Mouse (Mus musculus) bone marrow, adult 2 months (tissue): ENCODE measurements at regions not wholly inside any gene's neighbourhood (a gene's known extent, or its start where the extent isn't known, plus 50 kb on each side); places are given as distances from the start of the nearest gene placed in this dataset.

Source experiments
- CTCF ChIP-seq: fragments of 200-500 bp; IDR thresholded peaks from 2 replicates; pipeline ENCODE4 v1.5.1; 2011; ENCODE audit warnings: low read length, control low read depth; ENCODE audit not compliant: control insufficient read depth, insufficient read depth
- POLR2A ChIP-seq: fragments of 200-500 bp; IDR thresholded peaks from 2 replicates; pipeline ENCODE4 v1.6.1; 2011; ENCODE audit warnings: low read depth, mild to moderate bottlenecking, control low read depth, low read length, borderline replicate concordance; ENCODE audit not compliant: control insufficient read depth

DNA sequence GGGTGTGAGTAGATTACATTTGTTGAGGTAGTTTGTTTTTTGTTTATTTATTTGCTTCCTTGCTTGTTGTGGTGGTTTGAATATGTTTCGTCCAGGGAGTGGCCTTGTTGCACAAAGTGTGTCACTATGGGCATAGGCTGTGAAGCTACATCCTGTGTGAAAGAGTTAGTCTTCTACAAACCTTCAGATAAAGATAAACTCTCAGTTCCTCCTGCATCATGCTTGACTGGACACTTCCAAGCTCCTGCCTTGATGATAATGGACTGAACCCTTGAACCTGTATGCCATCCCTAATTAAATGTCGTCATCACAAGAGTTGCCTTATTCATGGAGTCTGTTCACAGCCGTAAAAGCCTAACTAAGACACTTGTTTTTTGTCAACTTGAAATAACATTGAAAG lies 418.9 kb upstream of the Mef2c start:
- TF ChIP-seq POLR2A: no peak
- TF ChIP-seq CTCF: no peak
